Mouse (Mus musculus) ES-Bruce4 (cell line): ENCODE data around the gene Adarb1. TPM values are rescaled to one million over a fixed set of nuclear protein-coding genes. Genes with fewer than 3 reads are reported as not detected.

Source experiments
- H3K27ac ChIP-seq: 2 replicates; pipeline ENCODE4 v1.5.1; 2012; ENCODE audit warnings: low read length, inconsistent platforms; ENCODE audit not compliant: insufficient read depth
- H3K27me3 ChIP-seq: 2 replicates; pipeline ENCODE4 v1.6.1; 2012; ENCODE audit warnings: mild to moderate bottlenecking, low read length, inconsistent platforms; ENCODE audit not compliant: control insufficient read depth, poor library complexity, insufficient read depth, severe bottlenecking
- H3K36me3 ChIP-seq: 2 replicates; pipeline ENCODE4 v1.6.1; 2012; ENCODE audit warnings: inconsistent platforms, mild to moderate bottlenecking, low read length, moderate library complexity; ENCODE audit not compliant: control insufficient read depth, poor library complexity, insufficient read depth, severe bottlenecking
- H3K4me1 ChIP-seq: one replicate; pipeline ENCODE4 v1.8.1; 2011; ENCODE audit warnings: low read length; ENCODE audit not compliant: control insufficient read depth, insufficient read depth
- H3K4me3 ChIP-seq: 2 replicates; pipeline ENCODE4 v1.5.1; 2011; ENCODE audit warnings: low read depth, mild to moderate bottlenecking, low read length
- H3K9ac ChIP-seq: 2 replicates; pipeline ENCODE4 v1.6.1; 2012; ENCODE audit warnings: low read depth, mild to moderate bottlenecking, inconsistent platforms; ENCODE audit not compliant: poor library complexity, severe bottlenecking
- H3K9me3 ChIP-seq: replicated peaks from 2 replicates; pipeline ENCODE4 v1.6.1; 2012; ENCODE audit warnings: mild to moderate bottlenecking, low read length, inconsistent platforms; ENCODE audit not compliant: control insufficient read depth, poor library complexity, insufficient read depth, severe bottlenecking
- CTCF ChIP-seq: IDR thresholded peaks from one replicate; pipeline ENCODE4 v1.8.1; 2011; ENCODE audit warnings: low read depth, low read length
- EP300 ChIP-seq: IDR thresholded peaks from 2 replicates; pipeline ENCODE4 v1.6.1; 2011; ENCODE audit warnings: low read depth, low read length; ENCODE audit not compliant: insufficient read depth
- POLR2A ChIP-seq: IDR thresholded peaks from one replicate; pipeline ENCODE4 v1.8.1; 2011; ENCODE audit warnings: low read length; ENCODE audit not compliant: insufficient read depth
- polyA plus RNA-seq: library from polyadenylated mRNA; stranded (reverse); fragments of >200 nt; gene quantifications from 2 replicates; pipeline ENCODE4 v1.2.4, GENCODE M21; 2011; ENCODE audit warnings: low read depth; ENCODE audit not compliant: missing spikeins, insufficient read depth, insufficient read length

Gene Adarb1
- polyA plus RNA-seq, 1 experiment: 9.7 TPM

- no peaks in the 10 kb centered on the region for H3K27me3 ChIP-seq
- H3K4me3 ChIP-seq: no peak overlapping the region
- H3K9ac ChIP-seq: no peak overlapping the region
- TF ChIP-seq CTCF (peak; percentile 94), POLR2A (no peak)
- H3K36me3 ChIP-seq: no peaks in the 10 kb centered on the region
- no peak overlapping the region for H3K27ac ChIP-seq
- H3K4me1 ChIP-seq: no peaks in the 10 kb centered on the region
- peaks cover 10% of the 10 kb centered on the region for H3K9me3 ChIP-seq
Measured at GRCm38 (mm10) chr10:77353031-77353745, 64.9 kb downstream of the Adarb1 start.

GRCm38 (mm10) chr10:77342842-77343241, 75.2 kb downstream of the Adarb1 start:
- no peak overlapping the region for H3K9ac ChIP-seq
- H3K4me1 ChIP-seq: no peaks in the 10 kb centered on the region
- no peaks in the 10 kb centered on the region for H3K36me3 ChIP-seq
- no peak overlapping the region for H3K4me3 ChIP-seq
- no peaks in the 10 kb centered on the region for H3K27me3 ChIP-seq
- no peak overlapping the region for H3K27ac ChIP-seq
- TF ChIP-seq POLR2A (no peak), EP300 (no peak), CTCF (no peak)
- H3K9me3 ChIP-seq: no peaks in the 10 kb centered on the region

GRCm38 (mm10) chr10:77341711-77342110, 76.4 kb downstream of the Adarb1 start:
- Histone ChIP-seq H3K27ac (no peak overlapping the region), H3K4me3 (no peak overlapping the region), H3K4me1 (no peaks in the 10 kb centered on the region), H3K9ac (no peak overlapping the region), H3K9me3 (no peaks in the 10 kb centered on the region), H3K27me3 (no peaks in the 10 kb centered on the region), H3K36me3 (no peaks in the 10 kb centered on the region)
- no peak for TF ChIP-seq CTCF
- no peak for TF ChIP-seq EP300
- no peak for TF ChIP-seq POLR2A

- Histone ChIP-seq H3K9ac (no peak overlapping the region), H3K36me3 (no peaks in the 10 kb centered on the region)
- TF ChIP-seq EP300 (no peak), CTCF (no peak), POLR2A (no peak)
Measured at GRCm38 (mm10) chr10:77341059-77341458, 77.0 kb downstream of the Adarb1 start.

GRCm38 (mm10) chr10:77339871-77340341, 78.2 kb downstream of the Adarb1 start:
- H3K27me3 ChIP-seq: no peaks in the 10 kb centered on the region
- no peaks in the 10 kb centered on the region for H3K4me1 ChIP-seq
- H3K36me3 ChIP-seq: no peaks in the 10 kb centered on the region
- H3K4me3 ChIP-seq: no peak overlapping the region
- no peak overlapping the region for H3K9ac ChIP-seq
- no peaks in the 10 kb centered on the region for H3K9me3 ChIP-seq
- H3K27ac ChIP-seq: no peak overlapping the region
- TF ChIP-seq CTCF (no peak), EP300 (no peak), POLR2A (no peak)

More at GRCm38 (mm10) chr10:77341059-77341458, 77.0 kb downstream of the Adarb1 start:
- H3K27ac ChIP-seq: no peak overlapping the region
- no peaks in the 10 kb centered on the region for H3K27me3 ChIP-seq
- no peaks in the 10 kb centered on the region for H3K4me1 ChIP-seq
- no peaks in the 10 kb centered on the region for H3K9me3 ChIP-seq
- no peak overlapping the region for H3K4me3 ChIP-seq

GRCm38 (mm10) chr10:77333518-77333917, 84.6 kb downstream of the Adarb1 start:
- TF ChIP-seq CTCF (no peak), EP300 (no peak), POLR2A (no peak)
- no peaks in the 10 kb centered on the region for H3K36me3 ChIP-seq
- H3K9ac ChIP-seq: no peak overlapping the region
- no peaks in the 10 kb centered on the region for H3K9me3 ChIP-seq
- H3K4me3 ChIP-seq: no peak overlapping the region
- no peaks in the 10 kb centered on the region for H3K27me3 ChIP-seq
- no peak overlapping the region for H3K27ac ChIP-seq
- H3K4me1 ChIP-seq: no peaks in the 10 kb centered on the region
